Mouse (Mus musculus): ENCODE measurements around the gene Pskh1.

The Pskh1 gene

DNA sequence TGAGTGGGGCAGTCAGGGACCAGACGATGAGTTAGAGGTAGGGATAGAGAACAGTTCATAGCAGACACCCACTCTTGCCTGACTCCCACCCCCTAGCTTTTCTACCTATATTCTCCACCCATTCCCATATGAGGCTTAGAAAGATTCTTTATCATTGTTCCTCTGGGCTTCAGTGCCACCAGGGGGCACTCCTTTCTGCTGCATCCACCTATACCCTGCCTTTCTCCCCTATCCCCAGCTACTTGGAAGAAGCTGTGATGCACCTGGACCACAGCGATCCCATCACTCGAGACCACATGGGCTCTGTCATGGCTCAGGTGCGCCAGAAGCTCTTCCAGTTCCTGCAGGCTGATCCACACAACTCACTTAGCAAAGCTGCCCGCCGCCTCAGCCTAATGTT, 7.8 kb upstream of the Pskh1 start:
- peak; percentile 40 for DNase-seq (ENCODE audit: low read depth)

DNA sequence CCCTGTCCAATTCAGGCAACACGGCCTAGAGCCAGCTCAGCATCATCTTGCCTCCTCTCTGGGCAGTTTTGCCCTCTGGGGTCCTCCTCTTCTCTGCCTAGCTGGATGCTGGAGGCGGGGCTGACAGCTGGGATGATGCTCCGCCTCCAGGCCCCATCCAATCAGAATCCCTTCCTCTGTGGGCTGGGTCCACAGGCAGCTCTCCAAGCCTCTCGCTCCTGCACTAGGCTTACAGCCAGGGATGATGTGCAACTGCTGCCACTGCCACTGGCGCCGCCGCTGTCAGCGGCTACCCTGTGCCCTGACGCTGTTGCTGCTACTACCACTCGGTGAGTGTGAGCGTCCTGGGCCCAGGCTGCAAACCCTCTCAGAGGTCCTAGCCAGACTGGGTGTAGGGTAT, 6.9 kb upstream of the Pskh1 start, which contains the start of gene Nrn1l:
Gene Nrn1l (plus strand): TSS at position 229 of the 400 bp plus-strand sequence.
- DNase-seq (ENCODE audit: low read depth) = peak; percentile 24

DNA sequence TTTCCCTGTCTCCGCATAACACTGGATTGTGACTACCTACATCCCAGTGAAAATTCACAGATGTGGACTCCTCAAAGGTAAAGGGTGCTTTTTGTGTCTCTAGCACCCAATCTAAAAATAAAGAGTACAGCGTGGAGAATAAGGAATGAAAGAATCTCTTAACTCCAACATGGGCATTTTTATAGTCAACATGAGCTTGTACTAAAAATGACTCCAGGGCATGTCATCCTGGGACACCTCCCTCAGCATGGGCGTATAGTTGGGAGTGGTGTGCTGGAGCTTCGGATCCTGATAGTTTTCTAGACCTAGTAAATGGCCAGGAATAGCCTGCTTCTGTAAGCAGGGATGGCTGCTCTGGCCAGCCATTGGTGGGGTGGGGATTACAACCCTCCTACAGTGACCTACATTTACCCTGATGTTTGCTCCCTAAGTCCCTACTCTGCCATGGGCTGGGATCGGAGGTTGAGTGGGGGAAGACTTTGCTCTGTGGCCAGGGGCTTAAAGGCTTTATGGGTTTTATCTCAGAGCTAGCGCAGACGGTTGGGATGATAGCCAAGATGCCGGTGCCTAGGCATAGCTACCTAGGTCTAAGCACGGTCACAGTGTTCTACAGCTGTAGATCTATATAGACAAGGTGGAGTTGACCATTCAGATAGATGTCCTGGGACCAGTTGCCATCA, 2.3 kb upstream of the Pskh1 start:
- no peak for DNase-seq (ENCODE audit: low read depth)

DNA sequence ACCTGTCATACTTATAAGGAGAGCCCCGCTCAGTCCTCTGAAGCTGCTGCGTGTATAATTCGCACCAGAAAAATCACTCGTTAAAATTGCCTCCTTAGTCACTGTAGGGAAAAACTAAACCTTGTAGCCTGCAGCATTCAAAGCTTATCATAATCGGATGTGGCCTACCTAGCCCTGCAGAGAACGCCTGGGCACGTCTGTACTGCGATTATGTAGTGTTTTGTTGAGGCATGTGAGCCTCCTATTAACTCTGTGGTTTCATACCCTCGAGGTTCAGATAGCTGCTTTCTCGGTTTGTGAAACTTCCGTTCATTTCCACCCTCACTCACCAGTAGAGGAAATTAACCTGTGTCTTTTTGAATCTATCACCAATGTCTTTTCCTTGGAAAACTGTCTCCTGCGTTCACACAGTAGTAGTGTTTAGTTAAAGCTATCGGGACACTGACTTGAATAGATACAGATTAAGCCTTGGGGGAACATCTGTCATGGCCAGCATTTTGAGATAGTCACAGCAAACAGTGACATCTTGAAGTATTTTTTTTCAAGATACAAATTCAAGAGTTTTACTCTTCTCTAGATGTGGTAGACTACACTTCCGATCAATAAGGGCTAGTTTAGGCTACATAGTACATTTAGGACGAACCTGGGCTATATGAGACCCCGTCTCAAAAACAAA, 838 bp downstream of the Pskh1 start:
- peak; percentile 63 for DNase-seq (ENCODE audit: low read depth)

DNA sequence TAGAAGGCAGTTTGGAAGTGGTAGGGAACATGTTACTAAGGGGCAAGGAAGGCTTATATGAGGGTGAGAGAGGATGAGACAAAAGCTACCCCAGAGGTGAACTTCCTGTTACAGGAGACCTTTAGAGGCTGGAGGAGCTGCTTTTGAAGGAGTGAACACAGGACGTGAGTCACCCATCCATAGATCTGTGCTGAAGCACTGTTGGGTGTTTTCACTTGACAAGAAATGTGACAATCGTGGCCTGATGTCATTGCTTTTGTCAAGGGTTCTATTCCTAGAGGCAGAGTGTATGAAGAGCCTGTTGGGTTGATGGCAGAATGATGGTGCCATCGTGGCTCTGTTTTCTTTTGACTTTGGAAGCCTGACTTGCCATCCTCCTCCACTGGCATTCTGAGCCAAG, 19.1 kb downstream of the Pskh1 start:
- DNase-seq (ENCODE audit: low read depth) = peak; percentile 70

DNA sequence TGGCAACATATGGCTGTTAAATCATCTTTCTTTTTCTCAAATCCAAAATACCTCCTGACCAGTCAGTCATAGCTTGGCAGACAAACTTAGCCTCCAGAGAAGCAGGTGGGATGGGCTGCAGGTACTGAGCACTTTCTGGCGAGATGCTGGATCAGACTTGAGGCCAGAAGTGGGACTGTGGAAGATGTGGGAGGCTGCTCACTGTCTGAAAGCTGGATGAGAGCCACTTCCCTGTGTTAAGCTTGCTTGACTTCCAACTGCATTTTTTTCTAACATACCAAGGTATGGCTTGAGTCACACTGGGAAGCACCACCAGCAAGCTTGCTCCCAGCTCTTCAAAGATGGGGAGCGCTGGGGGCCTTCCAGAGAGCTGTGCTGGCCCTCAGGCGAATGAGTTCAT, 24.9 kb downstream of the Pskh1 start:
- DNase-seq (ENCODE audit: low read depth) = no peak

DNA sequence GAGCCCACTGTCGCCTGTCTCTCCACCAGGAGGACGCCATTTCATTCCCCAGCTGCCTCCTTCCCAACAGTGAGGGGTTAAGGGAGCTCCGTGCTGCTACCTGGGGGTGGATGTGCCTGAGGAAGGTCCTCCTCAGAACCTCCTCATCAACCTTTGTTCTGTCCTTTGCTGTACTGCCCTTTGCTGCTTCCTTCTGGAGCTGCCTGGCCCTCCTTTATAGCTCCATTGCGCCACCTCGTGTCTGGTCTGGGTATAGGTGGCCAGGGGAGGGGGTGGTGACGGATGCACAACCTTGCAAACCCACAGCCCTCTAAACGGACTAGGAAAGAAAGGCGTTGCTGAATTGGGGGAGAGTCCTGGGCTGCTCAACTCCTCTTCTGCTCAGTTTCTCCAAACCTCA, 30.4 kb downstream of the Pskh1 start:
- DNase-seq (ENCODE audit: low read depth) = peak; percentile 70

DNA sequence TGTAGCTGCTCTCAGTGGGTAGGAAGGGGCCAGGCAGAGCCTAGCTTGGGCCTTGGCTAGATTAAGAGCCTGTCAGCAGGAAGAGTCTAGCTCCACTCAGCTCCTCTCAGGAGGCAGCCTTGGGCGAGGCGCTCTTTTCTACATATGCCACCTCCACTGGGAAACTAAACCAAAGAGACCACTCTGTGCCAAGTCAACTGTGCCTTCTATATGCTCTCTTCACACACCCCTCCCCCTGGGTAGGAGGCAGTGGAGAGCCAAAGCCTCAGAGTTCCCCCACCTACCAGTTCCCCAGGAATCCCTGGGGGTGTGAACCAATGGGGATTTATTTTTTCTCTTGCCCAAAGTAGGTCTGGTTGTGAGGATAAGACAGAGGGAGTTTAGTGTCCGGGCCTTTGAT, 31.0 kb downstream of the Pskh1 start:
- DNase-seq (ENCODE audit: low read depth) = no peak

DNA sequence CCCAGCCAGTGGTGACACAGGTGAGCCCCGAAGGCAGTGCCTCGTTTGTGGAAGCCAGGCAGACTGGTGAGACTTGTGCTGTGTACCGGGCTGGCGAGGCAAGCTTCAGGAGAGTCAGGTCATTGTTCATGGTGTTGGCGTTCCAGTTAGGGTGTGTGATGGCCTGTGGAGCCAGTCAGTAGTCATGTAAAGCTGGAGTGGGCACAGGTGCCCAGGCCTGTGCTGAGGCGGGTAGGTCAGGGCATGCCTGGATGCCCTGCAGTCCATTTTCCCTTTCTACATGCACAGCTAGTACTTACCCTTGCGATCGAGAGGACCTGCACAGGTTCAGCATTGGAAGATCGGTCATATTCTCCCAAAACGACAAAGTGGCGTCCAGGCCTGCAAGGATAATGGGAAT, 32.3 kb downstream of the Pskh1 start:
- DNase-seq (ENCODE audit: low read depth) = no peak

DNA sequence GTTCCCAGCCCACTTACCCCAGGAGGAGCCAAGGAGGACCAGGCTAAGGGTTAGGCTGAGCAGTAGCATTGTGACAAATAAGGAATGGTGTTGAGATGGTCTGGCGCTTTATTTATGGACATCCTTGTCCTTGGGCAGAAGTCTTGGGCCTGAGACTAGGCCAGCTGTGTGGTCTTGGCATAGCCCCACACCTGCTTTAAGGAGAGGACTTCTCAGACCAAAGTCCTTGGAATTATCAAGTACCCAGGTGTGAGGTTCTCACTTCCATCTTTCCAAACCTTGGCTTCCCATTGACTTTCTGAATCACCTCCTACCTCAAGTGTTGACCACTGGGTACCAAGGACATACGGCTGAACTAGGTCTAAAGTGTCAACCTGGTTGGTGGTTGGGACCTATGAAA, 33.5 kb downstream of the Pskh1 start, which contains the start of gene Ctrl:
Gene Ctrl (minus strand): TSS at position 101 of the 400 bp plus-strand sequence.
- DNase-seq (ENCODE audit: low read depth) = no peak

DNA sequence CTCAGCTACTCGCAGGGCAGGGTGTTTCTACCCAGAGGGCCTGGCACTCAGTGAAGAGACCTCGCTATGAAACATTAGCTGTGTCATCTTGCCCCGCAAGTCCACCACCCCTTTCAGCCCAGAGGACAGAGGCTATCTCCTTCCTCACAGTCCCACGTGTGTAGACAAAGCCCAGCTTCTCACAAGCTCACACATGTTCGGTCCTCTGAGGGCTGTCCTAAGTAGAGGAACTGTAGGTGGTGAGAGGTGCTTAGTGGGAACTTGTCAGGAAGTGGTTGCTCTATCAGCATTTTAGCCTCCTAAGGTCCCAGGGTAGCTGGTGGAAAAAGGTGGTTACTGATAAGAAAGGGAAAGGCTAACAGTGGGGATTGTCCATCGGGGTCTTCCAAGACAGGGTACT, 34.9 kb downstream of the Pskh1 start:
- peak; percentile 70 for DNase-seq (ENCODE audit: low read depth)

DNA sequence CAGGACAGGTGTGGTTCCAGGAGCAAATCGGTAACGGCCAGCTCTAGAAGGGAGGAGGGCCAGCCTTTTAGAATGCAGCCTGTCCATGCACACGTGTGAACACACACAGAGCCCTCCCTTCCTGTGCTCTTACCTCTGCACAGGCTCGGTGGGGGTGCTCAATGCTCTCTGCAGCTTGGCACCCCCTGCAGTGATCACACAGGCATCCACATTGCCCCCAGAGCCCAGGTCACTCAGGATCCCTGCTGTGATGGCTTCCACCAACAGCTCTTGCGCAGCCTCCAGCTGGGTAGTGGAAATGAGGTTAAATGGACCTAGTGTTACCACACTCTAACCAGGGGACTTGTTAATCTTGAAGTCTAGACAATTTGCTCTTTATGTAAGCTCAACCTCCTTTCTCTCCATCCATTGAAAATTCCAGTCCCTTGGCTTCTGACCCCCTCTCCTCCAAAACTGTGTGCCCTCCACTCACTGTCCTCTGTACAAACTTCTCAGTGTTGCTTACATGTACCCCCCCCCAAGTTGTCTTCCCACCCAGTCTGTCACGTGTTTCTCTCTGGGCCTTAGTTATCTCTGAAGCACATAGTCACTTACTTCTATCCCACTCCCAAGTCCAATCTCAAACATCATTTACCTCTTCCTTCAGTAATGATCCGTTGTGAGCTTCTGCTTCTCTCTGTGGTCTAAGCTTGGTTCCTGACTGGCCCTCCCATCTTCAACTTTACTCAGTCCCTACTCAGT, 35.8 kb downstream of the Pskh1 start:
- DNase-seq (ENCODE audit: low read depth) = peak; percentile 35

DNA sequence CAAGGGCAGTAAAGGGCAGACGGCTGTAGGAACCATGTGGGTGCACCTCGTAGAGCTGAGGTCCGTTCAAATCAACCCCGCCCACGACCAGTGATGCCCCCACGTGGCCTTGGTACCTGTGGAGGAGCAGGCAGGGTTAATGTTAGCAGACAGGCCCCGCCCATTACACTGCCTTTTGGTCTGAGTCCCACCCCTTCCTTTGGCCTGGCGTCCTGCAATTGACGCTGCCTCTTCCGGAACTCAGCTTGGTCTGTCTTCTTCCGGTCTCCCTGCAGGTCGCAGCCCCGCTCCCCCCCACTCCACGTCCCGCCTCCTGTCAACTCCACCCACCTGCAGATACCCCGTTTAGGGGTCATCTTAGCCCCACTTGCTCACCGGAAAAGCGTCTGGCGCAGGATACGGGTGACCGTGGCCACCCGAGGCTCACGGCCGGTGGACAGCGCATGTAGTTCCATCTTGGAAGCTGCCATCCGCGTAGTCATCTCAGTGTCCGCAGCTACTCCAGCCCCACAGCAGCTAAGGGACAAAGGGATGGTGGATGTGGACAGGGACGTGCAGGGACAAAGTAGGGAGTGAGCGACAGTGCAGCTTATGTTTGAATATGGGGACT, 36.7 kb downstream of the Pskh1 start:
- DNase-seq (ENCODE audit: low read depth) = peak; percentile 96

DNA sequence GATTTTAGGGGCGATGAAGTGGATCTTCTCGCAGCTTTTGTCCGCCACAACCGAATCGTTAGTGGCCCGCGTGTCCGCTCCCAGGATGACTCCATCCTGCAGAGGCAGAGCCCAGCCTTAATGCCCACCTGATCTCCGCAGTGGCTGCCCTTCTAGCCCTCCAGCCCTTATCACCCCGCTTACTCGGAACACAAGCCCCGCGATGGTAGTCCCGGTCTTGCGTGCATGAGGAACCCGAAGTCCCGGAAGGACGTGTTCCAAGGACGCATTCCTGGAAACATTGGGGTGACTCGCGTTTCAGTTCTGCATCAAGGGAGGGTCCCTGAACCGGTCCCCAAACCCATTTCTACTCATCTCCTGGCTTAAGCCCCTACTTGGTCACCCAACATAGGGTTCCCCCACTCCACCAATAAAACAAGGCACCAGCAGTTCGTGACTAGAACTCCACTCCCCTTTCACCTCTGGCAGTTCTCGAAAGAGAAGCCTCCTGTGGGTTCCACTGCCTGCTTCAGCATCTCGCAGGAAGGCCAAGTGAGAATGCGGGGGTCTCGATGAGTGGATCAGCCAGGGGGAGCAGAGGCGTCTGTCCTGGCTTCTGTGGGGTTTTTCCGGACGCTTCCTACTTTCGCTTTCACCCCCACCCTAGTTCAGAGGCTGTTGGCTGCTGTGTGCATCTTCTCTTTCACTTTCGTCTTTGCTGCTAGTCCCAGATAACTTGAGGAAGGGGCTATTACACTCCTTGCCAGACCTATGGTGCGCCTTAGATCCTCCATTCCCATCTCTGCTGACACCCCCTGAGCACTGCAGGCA, 37.5 kb downstream of the Pskh1 start:
- peak; percentile 63 for DNase-seq (ENCODE audit: low read depth)

DNA sequence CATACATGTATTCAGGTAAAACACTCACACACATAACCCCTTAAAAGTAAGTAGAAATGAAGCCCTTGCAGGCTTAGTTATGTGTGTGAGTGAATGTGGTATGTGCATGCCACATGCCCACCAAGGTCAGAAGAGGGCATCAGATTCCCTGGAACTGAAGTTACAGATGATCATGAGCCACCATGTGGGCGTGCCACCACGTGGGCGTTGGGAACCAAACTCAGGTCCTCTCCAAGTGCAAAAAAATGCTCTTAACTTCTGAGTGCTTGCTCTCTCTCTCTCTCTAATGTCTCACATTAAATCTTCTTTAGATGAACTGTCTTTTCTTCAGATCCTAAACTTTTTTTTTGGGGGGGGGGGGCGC, 38.0 kb downstream of the Pskh1 start, which contains the start of gene Psmb10:
Gene Psmb10 (minus strand): TSS at position 139 of the 364 bp plus-strand sequence.
- DNase-seq (ENCODE audit: low read depth) = peak; percentile 89

DNA sequence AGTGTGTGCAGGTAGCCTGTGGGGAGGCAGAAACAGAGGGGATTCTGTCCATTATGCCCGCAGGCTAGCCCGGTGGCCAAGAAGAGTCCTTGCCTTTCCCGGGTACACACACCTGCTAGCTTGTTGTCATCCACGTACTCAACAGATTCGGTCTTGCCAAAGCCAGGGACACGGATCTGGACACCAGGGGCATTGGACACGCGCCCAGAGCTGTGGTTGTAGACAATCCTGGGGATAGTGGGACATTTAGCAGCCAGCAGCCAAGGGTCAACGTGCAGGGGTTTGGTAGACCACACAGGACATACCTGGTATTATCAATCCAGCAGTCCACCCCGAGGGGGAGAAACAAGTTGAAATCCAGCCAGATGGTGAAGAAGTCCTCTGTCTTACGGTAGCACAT, 41.8 kb downstream of the Pskh1 start:
- no peak for DNase-seq (ENCODE audit: low read depth)

DNA sequence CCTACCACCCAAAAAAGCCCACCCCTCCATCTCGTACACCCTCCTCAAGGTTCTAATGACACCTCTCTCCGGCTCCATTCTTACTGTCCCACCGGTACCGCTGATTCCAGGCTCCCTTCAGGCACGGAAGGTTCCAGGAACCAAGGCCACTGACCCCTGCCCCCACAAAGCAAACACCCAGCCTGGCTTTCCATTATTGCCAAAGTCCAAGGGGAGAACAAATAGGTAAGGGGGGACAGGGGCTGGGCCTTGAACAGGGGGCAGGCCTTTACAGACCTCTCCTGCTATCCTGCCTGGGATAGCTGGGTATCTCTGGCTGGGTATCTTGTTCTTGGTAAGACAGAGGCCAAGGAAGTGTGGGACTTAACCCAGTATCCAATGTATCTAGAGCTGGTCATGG, 42.3 kb downstream of the Pskh1 start:
- no peak for DNase-seq (ENCODE audit: low read depth)

DNA sequence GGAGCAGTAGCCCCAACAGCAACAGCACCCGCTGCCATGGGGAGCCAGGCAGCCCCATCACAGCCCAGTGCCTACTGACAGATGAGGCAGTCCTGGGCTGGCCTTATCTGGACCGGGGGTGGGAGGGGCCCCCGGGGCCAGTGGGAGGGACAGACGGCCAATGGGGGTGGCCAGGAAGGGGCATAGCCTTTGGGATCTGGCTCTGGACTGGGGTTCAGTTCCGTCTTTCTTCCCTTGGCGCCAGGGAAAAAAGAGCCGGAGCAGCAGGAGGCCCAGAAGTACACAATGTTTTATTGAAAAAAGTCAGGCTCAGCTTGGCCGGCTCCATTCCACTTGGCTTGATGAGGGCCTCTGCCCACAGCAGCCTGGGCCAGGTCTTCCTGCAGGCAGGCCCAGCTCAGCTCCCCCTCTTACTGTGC, 43.1 kb downstream of the Pskh1 start, which contains the start of gene Lcat:
Gene Lcat (minus strand): TSS at position 62 of the 419 bp plus-strand sequence.
- DNase-seq (ENCODE audit: low read depth) = no peak

DNA sequence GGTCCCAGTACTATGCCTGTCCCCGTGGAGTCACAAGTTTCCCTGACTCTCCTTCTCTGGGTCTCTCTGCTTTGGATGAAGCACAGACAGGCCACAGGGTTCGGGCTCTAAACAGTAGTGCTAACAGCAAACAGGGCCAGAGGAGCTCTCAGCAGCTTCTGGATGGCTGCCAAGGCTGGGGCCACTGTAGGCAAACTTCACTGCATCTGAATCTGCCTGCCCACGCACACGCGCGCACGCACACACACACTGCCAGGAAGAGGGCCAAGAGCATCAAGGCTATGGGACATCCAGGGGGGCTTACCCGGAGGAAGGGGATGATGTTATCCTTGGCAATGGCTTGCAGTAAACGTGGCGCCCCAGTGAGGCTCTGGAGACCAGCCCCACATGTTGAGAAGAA, 49.1 kb downstream of the Pskh1 start:
- DNase-seq (ENCODE audit: low read depth) = peak; percentile 39

DNA sequence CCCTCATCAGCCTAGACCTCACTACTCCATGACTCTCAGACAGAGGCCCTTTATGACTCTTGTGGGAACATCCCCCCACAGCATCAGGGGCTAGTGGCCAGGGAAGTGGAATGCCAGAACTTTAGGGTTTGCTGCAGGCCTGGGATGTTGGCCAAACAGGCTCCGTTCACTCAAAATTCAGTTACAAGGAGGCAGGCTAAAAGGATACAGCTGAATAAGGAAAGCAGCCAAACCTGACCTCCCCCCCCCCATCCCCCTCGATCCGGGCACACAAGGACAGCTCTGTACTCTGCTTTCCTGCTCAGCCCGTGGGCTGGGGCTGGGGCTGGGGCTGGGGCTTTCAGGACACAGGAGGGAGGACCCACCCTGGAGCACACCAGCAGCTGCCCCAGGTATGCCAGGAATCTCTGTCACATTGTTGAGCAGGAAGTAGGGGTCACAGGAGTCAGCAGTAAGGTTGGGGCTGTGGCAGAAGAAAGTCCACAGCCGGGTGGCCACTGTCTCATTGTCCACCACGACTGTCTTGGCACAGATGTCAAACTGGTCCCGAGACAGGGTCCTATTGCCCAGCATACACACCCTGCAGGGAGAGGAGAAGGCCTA, 50.9 kb downstream of the Pskh1 start:
- DNase-seq (ENCODE audit: low read depth) = no peak

DNA sequence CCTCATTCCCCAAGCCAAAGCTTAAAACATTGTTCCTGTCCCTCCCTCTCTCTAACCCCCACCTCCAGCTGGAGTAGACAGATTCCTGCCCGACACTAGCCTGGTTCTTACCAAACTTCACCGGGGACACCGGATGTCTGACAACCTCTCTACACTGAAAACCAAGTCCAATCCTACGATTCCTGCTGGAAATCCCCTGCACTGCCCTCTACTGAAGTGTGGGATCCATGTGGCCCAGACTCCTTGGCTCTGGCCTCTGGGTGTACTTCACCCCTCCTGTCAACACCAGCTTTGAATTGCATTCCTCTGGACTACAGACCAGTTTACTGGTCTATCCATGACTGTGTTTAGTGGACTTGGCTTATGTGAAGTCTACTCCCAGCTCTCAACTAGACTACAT, 56.3 kb downstream of the Pskh1 start:
- no peak for DNase-seq (ENCODE audit: low read depth)

Measured in 416B (cell line).